Mouse (Mus musculus): ENCODE measurements around the gene Nat14. TPM values are rescaled to one million over a fixed set of nuclear protein-coding genes. Genes with fewer than 3 reads are reported as not detected.

Nat14 gene
- total RNA-seq, 2 experiments from 2014 or later = 103 to 114 TPM

DNA sequence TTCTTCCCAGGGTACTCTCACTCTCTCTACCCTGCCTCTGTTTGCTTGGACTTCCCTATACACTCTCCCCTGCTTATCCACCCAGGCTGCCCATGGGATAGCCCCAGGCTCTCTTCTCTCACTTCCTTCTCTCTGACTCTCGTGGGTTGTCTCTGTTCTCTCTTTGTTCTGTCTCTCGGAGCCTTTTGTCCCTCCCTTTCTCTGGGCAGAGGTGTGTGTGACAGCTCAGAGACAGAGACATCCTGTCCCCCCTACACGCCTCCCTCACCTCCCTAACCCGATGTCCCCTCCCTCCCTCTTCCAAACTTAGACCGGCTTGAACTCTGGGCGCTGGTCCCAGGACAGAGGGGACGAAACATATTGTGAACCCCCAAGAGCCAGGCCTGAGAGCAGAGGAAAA is 49.9 kb downstream of the Nat14 start:
- DNase-seq (ENCODE audit: low spot score in 2 of 2) = no peak
- H3K27ac ChIP-seq = no peak overlapping the region
- no peak overlapping the region for H3K4me3 ChIP-seq
- TF ChIP-seq CTCF (conservative IDR thresholded peaks at IDR 0.05) = no peak

DNA sequence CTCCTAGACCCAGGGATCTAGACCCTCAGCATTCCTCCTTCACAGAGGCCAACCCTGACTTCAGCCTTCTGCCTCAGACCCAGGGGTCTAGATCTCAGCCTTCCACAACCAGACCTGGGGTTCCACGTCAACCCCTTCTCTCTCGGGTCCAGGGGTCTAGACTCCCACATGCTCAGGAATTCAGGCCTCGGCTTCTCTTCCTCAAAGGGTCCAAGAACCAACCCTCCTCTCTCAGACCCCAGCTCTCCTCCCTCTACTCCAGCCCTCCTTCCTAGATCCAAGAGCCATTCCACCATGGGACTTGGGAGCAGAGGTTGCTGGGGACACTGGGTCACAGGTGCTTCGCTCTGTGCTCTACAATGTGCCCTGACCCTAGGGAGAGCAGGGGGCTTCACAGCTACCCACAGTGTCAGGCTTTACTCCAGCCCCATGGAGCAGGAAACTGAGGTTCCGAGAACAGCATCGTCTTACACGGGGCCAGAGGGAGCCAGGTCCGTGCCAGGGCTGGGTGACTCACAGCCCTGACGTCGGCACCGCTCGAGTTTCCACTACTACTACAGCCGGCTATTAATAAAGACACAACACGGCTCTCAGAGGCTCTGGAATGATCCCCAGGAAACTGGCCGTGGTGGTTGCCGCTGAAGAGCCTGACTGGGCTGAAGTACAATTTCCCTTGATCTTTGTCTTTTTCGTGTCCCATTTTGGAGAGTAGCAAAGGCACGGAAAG is 50.7 kb downstream of the Nat14 start:
- no peak for TF ChIP-seq CTCF (conservative IDR thresholded peaks at IDR 0.05)
- no peak for DNase-seq (ENCODE audit: low spot score in 2 of 2)
- H3K27ac ChIP-seq = no peak overlapping the region
- H3K4me3 ChIP-seq = no peak overlapping the region

Other genes with a start within 250 kb of the Nat14 start
- gene Hspbp1, start 237.0 kb upstream of the Nat14 start, total RNA-seq (2021) = 10 to 100 TPM; 82.1 to 92.1 TPM
- 100 to 1,000 TPM; 334 to 355 TPM for gene Brsk1, start 231.4 kb upstream of the Nat14 start, total RNA-seq (2021)
- gene Tmem150b, start 196.8 kb upstream of the Nat14 start, total RNA-seq (2021) = under 1 TPM in 1 of 2 experiments, not detected in 1; 0.13 TPM
- 10 to 100 TPM; 25.2 to 37.6 TPM for gene Kmt5c, start 181.9 kb upstream of the Nat14 start, total RNA-seq (2021)
- gene Cox6b2, start 168.9 kb upstream of the Nat14 start, total RNA-seq (2021) = 1 to 10 TPM; 1.3 to 3.8 TPM
- gene Fam71e2, start 150.7 kb upstream of the Nat14 start, total RNA-seq (2021) = not detected
- gene Il11, start 139.2 kb upstream of the Nat14 start, total RNA-seq (2021) = under 1 TPM; 0.25 to 0.26 TPM
- gene Tmem190, start 139.1 kb upstream of the Nat14 start, total RNA-seq (2021) = not detected
- gene Tmem238, start 132.4 kb upstream of the Nat14 start, total RNA-seq (2021) = 1 to 10 TPM; 2.6 to 2.7 TPM
- gene Rpl28, start 129.2 kb upstream of the Nat14 start, total RNA-seq (2021) = 100 to 1,000 TPM; 458 to 462 TPM
- 100 to 1,000 TPM; 106 to 108 TPM for gene Ube2s, start 109.4 kb upstream of the Nat14 start, total RNA-seq (2021)
- 100 to 1,000 TPM; 172 to 204 TPM for gene Shisa7, start 77.3 kb upstream of the Nat14 start, total RNA-seq (2021)
- 1 to 10 TPM; 4.7 to 5.6 TPM for gene Isoc2b, start 51.8 kb upstream of the Nat14 start, total RNA-seq (2021)
- 10 to 100 TPM; 13.0 to 13.4 TPM for gene Isoc2a, start 44.9 kb upstream of the Nat14 start, total RNA-seq (2021)
- gene Gm36210, start 15.5 kb upstream of the Nat14 start, total RNA-seq (2021) = under 1 TPM in 1 of 2 experiments, not detected in 1; 0.28 TPM
- 10 to 100 TPM; 15.0 to 15.8 TPM for gene Zfp628, start 6.8 kb upstream of the Nat14 start, total RNA-seq (2021)
- gene Ssc5d, start 3.8 kb downstream of the Nat14 start, total RNA-seq (2021) = 1 to 10 TPM; 2.4 to 3.5 TPM
- gene Sbk2, start 42.4 kb downstream of the Nat14 start, total RNA-seq (2021) = under 1 TPM in 1 of 2 experiments, not detected in 1; 0.31 TPM
- gene Sbk3, start 49.1 kb downstream of the Nat14 start, total RNA-seq (2021) = 1 to 10 TPM in 1 of 2 experiments, under 1 TPM in 1; 0.71 to 1.0 TPM
- 10 to 100 TPM; 29.7 to 35.6 TPM for gene Zfp579, start 74.1 kb downstream of the Nat14 start, total RNA-seq (2021)
- gene Zfp524, start 92.4 kb downstream of the Nat14 start, total RNA-seq (2021) = 1 to 10 TPM; 7.0 to 8.1 TPM
- 10 to 100 TPM; 25.8 TPM for gene Fiz1, start 92.7 kb downstream of the Nat14 start, total RNA-seq (2021)
- gene Gm44973, start 93.5 kb downstream of the Nat14 start, total RNA-seq (2021) = not detected
- 10 to 100 TPM; 38.6 to 41.8 TPM for gene Zfp865, start 98.3 kb downstream of the Nat14 start, total RNA-seq (2021)
- 10 to 100 TPM; 57.8 to 61.1 TPM for gene Ccdc106, start 98.5 kb downstream of the Nat14 start, total RNA-seq (2021)
- not detected for gene 4632433K11Rik, start 112.1 kb downstream of the Nat14 start, total RNA-seq (2021)
- gene Zfp784, start 116.4 kb downstream of the Nat14 start, total RNA-seq (2021) = 1 to 10 TPM; 7.3 to 7.8 TPM
- 10 to 100 TPM; 34.1 to 35.7 TPM for gene Zfp580, start 129.5 kb downstream of the Nat14 start, total RNA-seq (2021)
- gene U2af2, start 140.1 kb downstream of the Nat14 start, total RNA-seq (2021) = 100 to 1,000 TPM; 185 to 192 TPM
- 100 to 1,000 TPM; 540 to 559 TPM for gene Epn1, start 158.2 kb downstream of the Nat14 start, total RNA-seq (2021)
- gene Rfpl4, start 194.9 kb downstream of the Nat14 start, total RNA-seq (2021) = not detected
- gene Rasl2-9, start 203.9 kb downstream of the Nat14 start, total RNA-seq (2021) = under 1 TPM in 1 of 2 experiments, not detected in 1; 0.59 TPM
- not detected for gene Vmn1r55, start 227.6 kb downstream of the Nat14 start, total RNA-seq (2021)

Measured in layer of hippocampus, adult 2 months (tissue).